Mouse (Mus musculus): ENCODE measurements around the gene Cd37.

- no peak for TF ChIP-seq CTCF (IDR thresholded peaks at IDR 0.05; ENCODE audit: extremely low read depth, insufficient read depth, insufficient read length, insufficient replicate concordance)
- no peak for TF ChIP-seq POLR2A (IDR thresholded peaks at IDR 0.05; ENCODE audit: low read depth, low read length)
Measured at GRCm38 (mm10) chr7:45211851-45212251, 27.1 kb downstream of the Cd37 start, which contains the start of gene Dkkl1.

Data from spleen, adult 2 months (tissue).